Mouse (Mus musculus): Measurements from ENCODE around the gene Nudt8. TPM values are rescaled to one million over a fixed set of nuclear protein-coding genes. Genes with fewer than 3 reads are reported as not detected.
A peak's percentile ranks its signal among the peaks of the same experiment; 100 is the strongest.

Nudt8 gene
- polyA plus RNA-seq, 1 experiment from 2014 or later: 31.5 TPM

- Histone ChIP-seq H3K4me2 (no peak overlapping the region), H3K36me3 (no peaks in the 10 kb centered on the region), H3K4me3 (no peak overlapping the region), H3K4me1 (peaks cover 14% of the 10 kb centered on the region), H3K27me3 (no peaks in the 10 kb centered on the region; the same call in 1 of the 2 replicates), H3K9ac (no peak overlapping the region), H3K9me3 (no peaks in the 10 kb centered on the region), H3K27ac (no peak overlapping the region)
- no peak for ATAC-seq (ENCODE audit: insufficient number of reproducible peaks, low FRiP score, low TSS enrichment, low read depth)
- WGBS: 23% methylated on average over 6 of the region's 6 CpGs
Measured at GRCm38 (mm10) chr19:3990804-3991203, 9.6 kb upstream of the Nudt8 start.

- H3K36me3 ChIP-seq: no peaks in the 10 kb centered on the region
- H3K4me1 ChIP-seq: peaks cover 6% of the 10 kb centered on the region
- H3K4me2 ChIP-seq: no peak overlapping the region
- no peak for ATAC-seq (ENCODE audit: insufficient number of reproducible peaks, low FRiP score, low TSS enrichment, low read depth)
- no peaks in the 10 kb centered on the region for H3K9me3 ChIP-seq
- H3K9ac ChIP-seq: no peak overlapping the region
- WGBS: 96% methylated on average over 3 of the region's 3 CpGs
- no peaks in the 10 kb centered on the region; the same call in 1 of the 2 replicates for H3K27me3 ChIP-seq
- no peak overlapping the region for H3K4me3 ChIP-seq
- H3K27ac ChIP-seq: no peak overlapping the region
Measured at GRCm38 (mm10) chr19:3991562-3991961, 8.8 kb upstream of the Nudt8 start.

- WGBS: 78% methylated on average over 3 of the region's 3 CpGs
- Histone ChIP-seq H3K9ac (no peak overlapping the region), H3K4me3 (no peak overlapping the region), H3K27ac (no peak overlapping the region), H3K36me3 (no peaks in the 10 kb centered on the region), H3K9me3 (no peaks in the 10 kb centered on the region), H3K4me1 (peaks cover 2% of the 10 kb centered on the region), H3K27me3 (no peaks in the 10 kb centered on the region; the same call in 1 of the 2 replicates), H3K4me2 (no peak overlapping the region)
- ATAC-seq (ENCODE audit: insufficient number of reproducible peaks, low FRiP score, low TSS enrichment, low read depth): no peak
Measured at GRCm38 (mm10) chr19:3991966-3992365, 8.4 kb upstream of the Nudt8 start.

- 41% methylated on average over 5 of the region's 5 CpGs for WGBS
Measured at GRCm38 (mm10) chr19:3992416-3992815, 8.0 kb upstream of the Nudt8 start, which contains the start of gene Tbx10. TSS of gene Tbx10 (plus strand) at chr19:3992752.

GRCm38 (mm10) chr19:3994932-3995331 lies 5.4 kb upstream of the Nudt8 start:
- Histone ChIP-seq H3K36me3 (no peaks in the 10 kb centered on the region), H3K27ac (no peak overlapping the region), H3K4me1 (peaks cover 11% of the 10 kb centered on the region), H3K4me2 (no peak overlapping the region), H3K9me3 (no peaks in the 10 kb centered on the region), H3K9ac (no peak overlapping the region), H3K27me3 (no peaks in the 10 kb centered on the region; the same call in 1 of the 2 replicates), H3K4me3 (no peak overlapping the region)
- WGBS: 62% methylated on average over 6 of the region's 6 CpGs
- ATAC-seq (ENCODE audit: insufficient number of reproducible peaks, low FRiP score, low TSS enrichment, low read depth): no peak

More at GRCm38 (mm10) chr19:3992416-3992815, 8.0 kb upstream of the Nudt8 start, which contains the start of gene Tbx10:
- Histone ChIP-seq H3K9me3 (no peaks in the 10 kb centered on the region), H3K4me3 (no peak within 1 kb of the TSS), H3K9ac (no peak within 1 kb of the TSS), H3K4me1 (no peaks in the 10 kb centered on the region), H3K36me3 (no peaks in the 10 kb centered on the region), H3K4me2 (no peak within 1 kb of the TSS), H3K27me3 (no peaks in the 10 kb centered on the region; the same call in 1 of the 2 replicates), H3K27ac (no peak within 1 kb of the TSS)
- no peak for ATAC-seq (ENCODE audit: insufficient number of reproducible peaks, low FRiP score, low TSS enrichment, low read depth)

- Histone ChIP-seq H3K27ac (no peak overlapping the region), H3K9me3 (no peaks in the 10 kb centered on the region), H3K4me1 (peaks cover 11% of the 10 kb centered on the region), H3K27me3 (no peaks in the 10 kb centered on the region; the same call in 1 of the 2 replicates), H3K9ac (no peak overlapping the region), H3K36me3 (no peaks in the 10 kb centered on the region), H3K4me3 (no peak overlapping the region), H3K4me2 (no peak overlapping the region)
- 75% methylated on average over 3 of the region's 3 CpGs for WGBS
- no peak for ATAC-seq (ENCODE audit: insufficient number of reproducible peaks, low FRiP score, low TSS enrichment, low read depth)
Measured at GRCm38 (mm10) chr19:3995505-3995904, 4.9 kb upstream of the Nudt8 start.

- Histone ChIP-seq H3K9me3 (no peaks in the 10 kb centered on the region), H3K4me3 (no peak overlapping the region), H3K4me1 (peaks cover 16% of the 10 kb centered on the region), H3K27ac (no peak overlapping the region), H3K36me3 (no peaks in the 10 kb centered on the region), H3K27me3 (no peaks in the 10 kb centered on the region; the same call in 1 of the 2 replicates), H3K4me2 (no peak overlapping the region), H3K9ac (no peak overlapping the region)
- no peak for ATAC-seq (ENCODE audit: insufficient number of reproducible peaks, low FRiP score, low TSS enrichment, low read depth)
- 64% methylated on average over 7 of the region's 7 CpGs for WGBS
Measured at GRCm38 (mm10) chr19:3996106-3996505, 4.3 kb upstream of the Nudt8 start.

- ATAC-seq (ENCODE audit: insufficient number of reproducible peaks, low FRiP score, low TSS enrichment, low read depth): no peak
- Histone ChIP-seq H3K4me2 (no peak overlapping the region), H3K27ac (no peak overlapping the region), H3K27me3 (no peaks in the 10 kb centered on the region; the same call in 1 of the 2 replicates), H3K4me3 (no peak overlapping the region), H3K36me3 (no peaks in the 10 kb centered on the region), H3K9me3 (no peaks in the 10 kb centered on the region), H3K4me1 (peaks cover 22% of the 10 kb centered on the region), H3K9ac (no peak overlapping the region)
- 79% methylated on average over 8 of the region's 8 CpGs for WGBS
Measured at GRCm38 (mm10) chr19:3996747-3997146, 3.6 kb upstream of the Nudt8 start.

GRCm38 (mm10) chr19:3997231-3997630 lies 3.1 kb upstream of the Nudt8 start:
- Histone ChIP-seq H3K4me1 (peaks cover 25% of the 10 kb centered on the region), H3K9ac (no peak overlapping the region), H3K27me3 (no peaks in the 10 kb centered on the region; the same call in 1 of the 2 replicates), H3K4me3 (no peak overlapping the region), H3K27ac (no peak overlapping the region), H3K36me3 (no peaks in the 10 kb centered on the region), H3K4me2 (no peak overlapping the region), H3K9me3 (no peaks in the 10 kb centered on the region)
- ATAC-seq (ENCODE audit: insufficient number of reproducible peaks, low FRiP score, low TSS enrichment, low read depth): no peak
- 53% methylated on average over 8 of the region's 8 CpGs for WGBS

- WGBS: 74% methylated on average over 8 of the region's 8 CpGs
Measured at GRCm38 (mm10) chr19:3998335-3998734, 2.0 kb upstream of the Nudt8 start.

GRCm38 (mm10) chr19:3999121-3999730 lies 1.2 kb upstream of the Nudt8 start:
- 82% methylated on average over 9 of the region's 9 CpGs for WGBS
- ATAC-seq (ENCODE audit: insufficient number of reproducible peaks, low FRiP score, low TSS enrichment, low read depth): no peak
- H3K4me1 ChIP-seq: peaks cover 25% of the 10 kb centered on the region
- H3K36me3 ChIP-seq: peaks cover 6% of the 10 kb centered on the region; the same call in 1 of the 2 replicates
- peak overlapping the region; percentile 81 for H3K4me2 ChIP-seq
- no peaks in the 10 kb centered on the region for H3K9me3 ChIP-seq
- H3K27me3 ChIP-seq: no peaks in the 10 kb centered on the region; the same call in 1 of the 2 replicates
- H3K9ac ChIP-seq: no peak overlapping the region
- H3K4me3 ChIP-seq: peak overlapping the region; percentile 81; the same call in 1 of the 2 replicates
- peak overlapping the region; percentile 47; the same call in 1 of the 2 replicates for H3K27ac ChIP-seq

More at GRCm38 (mm10) chr19:3998335-3998734, 2.0 kb upstream of the Nudt8 start:
- Histone ChIP-seq H3K9me3 (no peaks in the 10 kb centered on the region), H3K27me3 (no peaks in the 10 kb centered on the region; the same call in 1 of the 2 replicates), H3K4me1 (peaks cover 25% of the 10 kb centered on the region), H3K27ac (no peak overlapping the region), H3K9ac (no peak overlapping the region), H3K36me3 (no peaks in the 10 kb centered on the region), H3K4me3 (no peak overlapping the region), H3K4me2 (no peak overlapping the region)
- ATAC-seq (ENCODE audit: insufficient number of reproducible peaks, low FRiP score, low TSS enrichment, low read depth): no peak

- no peak for ATAC-seq (ENCODE audit: insufficient number of reproducible peaks, low FRiP score, low TSS enrichment, low read depth)
- H3K27me3 ChIP-seq: no peaks in the 10 kb centered on the region
- H3K4me3 ChIP-seq: peak overlapping the region; percentile 81
- peak overlapping the region; percentile 81 for H3K4me2 ChIP-seq
- H3K36me3 ChIP-seq: peaks cover 17% of the 10 kb centered on the region
- H3K4me1 ChIP-seq: peaks cover 25% of the 10 kb centered on the region
- H3K9ac ChIP-seq: peak overlapping the region; percentile 93
- H3K27ac ChIP-seq: peak overlapping the region; percentile 98
- WGBS: 15% methylated on average over 17 of the region's 17 CpGs
- no peaks in the 10 kb centered on the region for H3K9me3 ChIP-seq
Measured at GRCm38 (mm10) chr19:4000949-4001525, 657 bp downstream of the Nudt8 start.

Data from limb, embryonic 15.5 days (tissue).